Mouse (Mus musculus) hindbrain, embryonic 12.5 days (tissue): ENCODE data around the gene Polr1a. TPM values are rescaled to one million over a fixed set of nuclear protein-coding genes. Genes with fewer than 3 reads are reported as not detected.
"Not testable (repeated sequence)": the region's sequence is repeated elsewhere in the genome, so short reads cannot be mapped to it uniquely, and the experiment has no call there.

Source experiments
- ATAC-seq: fragments of 200-750 bp; cut with Nextera tagmentation; 2 replicates; pipeline ENCODE4 v1.8.0; 2017; ENCODE audit warnings: moderate TSS enrichment; ENCODE audit not compliant: low FRiP score
- H3K27ac ChIP-seq: fragments of 300-500 bp; sonication (generic); 2 replicates; pipeline ENCODE4 v1.5.1; 2016; ENCODE audit warnings: mild to moderate bottlenecking
- H3K27me3 ChIP-seq: fragments of 300-500 bp; sonication (generic); 2 replicates; pipeline ENCODE4 v1.6.1; 2016; ENCODE audit warnings: mild to moderate bottlenecking
- H3K36me3 ChIP-seq: fragments of 300-500 bp; sonication (generic); 2 replicates; pipeline ENCODE4 v1.6.1; 2016; ENCODE audit warnings: mild to moderate bottlenecking
- H3K4me1 ChIP-seq: fragments of 300-500 bp; sonication (generic); 2 replicates; pipeline ENCODE4 v1.6.1; 2016
- H3K4me2 ChIP-seq: fragments of 300-500 bp; sonication (generic); replicated peaks from 2 replicates; pipeline ENCODE4 v1.6.1; 2016; ENCODE audit warnings: mild to moderate bottlenecking
- H3K4me3 ChIP-seq: fragments of 300-500 bp; sonication (generic); 2 replicates; pipeline ENCODE4 v1.5.1; 2016; ENCODE audit warnings: mild to moderate bottlenecking
- H3K9ac ChIP-seq: fragments of 300-500 bp; sonication (generic); 2 replicates; pipeline ENCODE4 v1.6.1; 2016; ENCODE audit warnings: mild to moderate bottlenecking, moderate library complexity
- H3K9me3 ChIP-seq: fragments of 300-500 bp; sonication (generic); replicated peaks from 2 replicates; pipeline ENCODE4 v1.6.1; 2016; ENCODE audit warnings: mild to moderate bottlenecking
- WGBS: fragments of 180-500 bp; shearing (Covaris S2); methylation state at CpG from one replicate; pipeline ENCODE4 v1.1.7; 2016; 5-methylcytosine and 5-hydroxymethylcytosine counted together
- polyA plus RNA-seq: library from polyadenylated mRNA; unstranded; fragments of >200 nt; fragmentation: Nextera tagmentation; extraction: Ambion mirVana; gene quantifications from 2 replicates; pipeline ENCODE4 v1.2.1, GENCODE M21; 2016

Polr1a gene
- polyA plus RNA-seq, 1 experiment from 2014 or later: 32.5 TPM

DNA sequence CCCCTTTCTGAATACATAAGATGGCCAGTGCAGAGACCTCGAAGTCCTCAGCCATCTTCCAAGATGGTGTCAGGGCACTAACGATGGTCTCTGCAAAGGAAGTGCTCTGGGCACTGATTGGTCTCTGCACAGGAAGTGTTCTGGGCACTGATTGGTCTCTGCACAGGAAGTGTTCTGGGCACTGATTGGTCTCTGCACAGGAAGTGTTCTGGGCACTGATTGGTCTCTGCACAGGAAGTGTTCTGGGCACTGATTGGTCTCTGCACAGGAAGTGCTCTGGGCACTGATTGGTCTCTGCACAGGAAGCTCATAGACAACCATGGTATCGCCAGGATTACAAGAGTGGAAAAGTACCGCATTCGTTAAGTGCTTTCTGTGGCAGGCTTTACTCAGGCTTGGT, 16.4 kb downstream of the Polr1a start:
- H3K4me1 ChIP-seq, H3K27ac ChIP-seq, ATAC-seq, H3K4me2 ChIP-seq, H3K27me3 ChIP-seq, H3K4me3 ChIP-seq, H3K9me3 ChIP-seq, H3K9ac ChIP-seq: not testable (repeated sequence)
- peaks cover 67% of the 10 kb centered on the region for H3K36me3 ChIP-seq
- 93% methylated on average over 5 of the region's 5 CpGs for WGBS

DNA sequence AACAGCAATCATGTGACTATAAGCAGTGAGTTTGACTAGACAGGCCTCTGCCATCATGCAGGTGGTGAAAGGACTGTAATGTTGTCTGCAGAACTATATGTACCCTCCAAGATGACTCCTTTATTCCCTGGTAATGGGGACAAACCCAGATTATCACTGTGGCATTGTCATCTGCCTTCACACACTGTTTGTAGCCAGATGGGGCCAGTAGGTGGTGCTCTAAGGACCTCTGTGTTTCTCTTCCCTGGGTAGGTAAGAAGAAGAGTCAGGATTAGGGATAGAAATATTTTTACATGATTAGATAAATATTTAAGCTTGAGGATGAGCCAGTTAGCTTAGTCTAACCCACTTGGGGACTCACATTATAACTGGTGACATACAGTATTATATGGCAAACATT, 19.1 kb downstream of the Polr1a start:
- Histone ChIP-seq H3K27me3 (no peaks in the 10 kb centered on the region), H3K4me3 (no peak overlapping the region), H3K36me3 (peaks cover 70% of the 10 kb centered on the region), H3K9ac (no peak overlapping the region), H3K9me3 (no peaks in the 10 kb centered on the region), H3K4me2 (no peak overlapping the region), H3K4me1 (no peaks in the 10 kb centered on the region), H3K27ac (no peak overlapping the region)
- 0 out of 2 replicates have a peak, but pooled peaks have one; percentile 38 for ATAC-seq

DNA sequence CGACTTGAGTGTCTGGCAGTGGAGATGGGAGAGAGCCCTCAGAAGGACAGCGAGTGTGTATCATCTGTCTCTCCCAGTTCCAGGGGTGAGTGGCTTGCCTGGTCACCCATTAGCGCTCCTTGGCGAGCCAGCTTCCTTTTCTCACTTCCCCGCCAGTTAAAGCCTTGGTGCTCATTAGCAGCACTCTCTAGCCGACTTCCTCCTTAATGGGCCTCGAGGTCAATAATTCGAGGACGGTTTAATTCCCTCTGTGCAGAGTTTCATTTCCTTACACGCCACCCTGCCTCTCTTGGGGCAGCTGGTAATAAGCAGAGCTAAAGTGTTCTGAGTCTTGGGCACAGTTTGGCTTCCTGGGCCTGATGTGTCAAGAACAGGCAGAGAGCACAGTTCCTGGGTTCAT, 21.2 kb downstream of the Polr1a start:
- Histone ChIP-seq H3K4me1 (0 out of 2 replicates have a peak, but pooled peaks cover 4% of the 10 kb centered on the region), H3K4me2 (no peak overlapping the region), H3K27me3 (no peaks in the 10 kb centered on the region), H3K36me3 (peaks cover 73% of the 10 kb centered on the region), H3K9ac (no peak overlapping the region), H3K27ac (no peak overlapping the region), H3K9me3 (no peaks in the 10 kb centered on the region), H3K4me3 (no peak overlapping the region)
- no peak for ATAC-seq
- 91% methylated on average over 10 of the region's 10 CpGs for WGBS

DNA sequence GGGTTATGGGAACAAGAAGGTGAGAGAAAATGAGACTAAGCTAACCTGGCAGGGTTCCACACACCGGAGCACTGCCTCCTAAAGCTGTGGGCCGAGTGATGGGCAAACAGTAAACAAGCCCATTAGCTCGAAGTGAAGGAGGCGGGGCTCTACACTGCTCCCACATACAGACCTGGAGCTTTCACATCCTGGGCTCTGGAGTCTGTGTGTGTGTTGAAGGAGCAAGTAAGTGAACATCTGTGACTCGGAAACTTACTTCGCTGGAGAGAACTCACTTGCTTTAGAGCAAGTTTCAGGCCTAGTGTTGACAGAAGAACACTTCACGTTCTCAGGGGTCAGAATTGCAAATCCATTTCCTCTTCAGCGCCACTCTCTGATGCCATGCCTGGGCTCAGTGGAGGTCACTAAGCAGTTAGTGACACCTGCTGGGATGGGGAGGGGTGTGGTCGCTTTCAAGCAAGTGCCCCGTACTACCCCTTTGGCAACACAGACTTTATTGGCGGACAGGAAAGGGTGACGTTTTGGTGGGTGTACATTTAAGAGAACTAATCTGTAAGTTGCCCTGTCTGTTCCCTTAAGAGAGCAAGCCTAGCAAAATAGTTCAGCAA, 22.1 kb downstream of the Polr1a start:
- 0 out of 2 replicates have a peak, but pooled peaks cover 4% of the 10 kb centered on the region for H3K4me1 ChIP-seq
- peaks cover 69% of the 10 kb centered on the region for H3K36me3 ChIP-seq
- H3K27ac ChIP-seq: no peak overlapping the region
- H3K9ac ChIP-seq: no peak overlapping the region
- H3K27me3 ChIP-seq: no peaks in the 10 kb centered on the region
- 89% methylated on average over 12 of the region's 12 CpGs for WGBS
- ATAC-seq: no peak
- H3K9me3 ChIP-seq: no peaks in the 10 kb centered on the region
- no peak overlapping the region for H3K4me2 ChIP-seq
- no peak overlapping the region for H3K4me3 ChIP-seq

DNA sequence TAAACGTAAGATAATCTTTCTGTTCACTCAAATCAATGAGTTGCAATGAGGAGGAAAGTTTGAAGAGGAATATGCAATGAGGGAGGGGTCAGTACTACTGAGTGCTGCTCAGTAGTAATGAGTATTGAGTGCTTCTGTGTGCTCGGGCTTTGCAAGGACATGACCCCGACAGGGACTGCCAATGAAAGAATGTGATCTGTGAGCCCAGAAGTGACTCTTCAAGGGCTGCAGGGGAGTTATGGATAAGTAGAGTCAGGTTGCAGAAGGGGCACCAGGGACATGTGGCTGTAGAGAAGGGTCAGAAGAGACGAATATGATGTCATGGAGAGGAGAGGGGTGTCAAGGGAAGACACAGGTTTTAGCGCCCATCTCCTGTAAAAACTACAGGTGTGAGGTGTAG, 23.5 kb downstream of the Polr1a start:
- Histone ChIP-seq H3K9me3 (no peaks in the 10 kb centered on the region), H3K36me3 (peaks cover 71% of the 10 kb centered on the region), H3K4me1 (0 out of 2 replicates have a peak, but pooled peaks cover 4% of the 10 kb centered on the region), H3K4me3 (no peak overlapping the region), H3K9ac (no peak overlapping the region), H3K27me3 (no peaks in the 10 kb centered on the region), H3K4me2 (no peak overlapping the region), H3K27ac (no peak overlapping the region)
- WGBS: 83% methylated on average over 5 of the region's 5 CpGs
- ATAC-seq: no peak

DNA sequence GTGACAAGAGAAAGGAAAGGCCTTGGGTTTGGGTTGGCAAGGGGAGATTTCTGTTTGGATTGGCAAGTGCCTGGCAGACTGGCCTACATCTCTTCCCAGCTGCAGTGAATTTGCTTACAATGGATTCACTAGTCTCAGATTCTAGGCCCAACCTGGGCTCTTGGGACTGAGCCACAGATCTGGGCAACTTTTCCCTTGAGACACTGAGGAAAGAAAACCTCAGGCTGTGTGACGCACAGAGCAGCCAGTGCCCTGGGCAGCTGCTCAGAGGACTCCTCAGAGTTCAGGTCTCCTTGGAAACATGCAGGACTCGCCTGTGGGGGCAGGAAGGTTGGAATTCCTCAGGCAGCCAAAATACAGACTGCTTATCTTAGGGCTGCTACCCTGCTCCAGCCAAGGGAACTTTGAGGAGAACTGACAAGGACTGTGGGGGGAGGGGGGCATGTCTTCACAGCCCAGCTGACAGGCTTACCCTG, 25.3 kb downstream of the Polr1a start:
- 0 out of 2 replicates have a peak, but pooled peaks cover 4% of the 10 kb centered on the region for H3K4me1 ChIP-seq
- WGBS: 49% methylated on average over 2 of the region's 2 CpGs
- H3K9me3 ChIP-seq: no peaks in the 10 kb centered on the region
- H3K27me3 ChIP-seq: no peaks in the 10 kb centered on the region
- H3K9ac ChIP-seq: no peak overlapping the region
- ATAC-seq: no peak
- no peak overlapping the region for H3K4me2 ChIP-seq
- no peak overlapping the region for H3K4me3 ChIP-seq
- peak overlapping the region; percentile 30; the same call in 1 of the 2 replicates for H3K27ac ChIP-seq
- H3K36me3 ChIP-seq: peaks cover 79% of the 10 kb centered on the region

DNA sequence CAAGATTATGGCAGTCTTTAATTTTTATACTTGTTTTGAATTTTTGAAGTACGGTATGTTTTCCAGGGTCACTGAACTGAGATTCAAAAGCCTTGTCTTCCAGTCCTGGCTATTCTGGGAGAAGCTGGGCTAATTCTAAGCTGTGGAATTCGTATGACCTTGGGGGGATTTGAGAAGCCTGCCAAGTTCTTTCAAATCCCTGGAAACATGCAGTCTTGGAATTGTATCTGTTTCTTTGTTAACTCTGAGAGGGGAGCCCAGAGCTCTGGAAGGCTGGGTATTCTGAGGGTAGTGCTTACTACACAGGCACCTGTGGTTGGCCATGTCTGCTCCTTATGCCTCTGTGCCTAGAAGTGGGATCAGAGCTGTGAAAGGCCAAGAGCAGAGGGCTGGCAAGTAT, 26.9 kb downstream of the Polr1a start:
- 88% methylated on average over 2 of the region's 2 CpGs for WGBS
- Histone ChIP-seq H3K27me3 (no peaks in the 10 kb centered on the region), H3K4me1 (0 out of 2 replicates have a peak, but pooled peaks cover 4% of the 10 kb centered on the region), H3K4me2 (no peak overlapping the region), H3K4me3 (no peak overlapping the region), H3K9ac (no peak overlapping the region), H3K9me3 (no peaks in the 10 kb centered on the region), H3K27ac (no peak overlapping the region), H3K36me3 (peaks cover 72% of the 10 kb centered on the region)
- no peak for ATAC-seq

DNA sequence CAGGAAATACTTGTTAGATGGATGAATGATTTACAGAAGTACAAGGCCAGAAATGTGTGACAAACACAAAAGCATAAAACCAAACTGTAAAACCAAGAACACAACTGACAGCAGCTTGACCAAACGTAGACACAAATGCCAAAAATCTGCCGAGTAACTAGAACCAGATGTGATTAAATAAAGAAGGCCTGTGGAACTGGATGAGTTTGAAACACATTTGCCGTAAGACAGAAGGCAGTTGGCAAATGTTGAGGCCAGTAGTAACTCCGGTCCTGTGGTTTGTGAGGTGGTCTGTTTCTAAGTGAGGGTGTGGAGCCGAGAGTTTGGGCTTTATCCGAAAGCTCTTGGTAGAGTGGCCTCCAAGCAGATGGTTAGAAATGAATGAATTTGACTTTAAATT, 32.1 kb downstream of the Polr1a start:
- Histone ChIP-seq H3K9me3 (no peaks in the 10 kb centered on the region), H3K27me3 (no peaks in the 10 kb centered on the region), H3K27ac (no peak overlapping the region), H3K4me2 (no peak overlapping the region), H3K36me3 (peaks cover 62% of the 10 kb centered on the region), H3K4me3 (no peak overlapping the region), H3K9ac (no peak overlapping the region), H3K4me1 (no peaks in the 10 kb centered on the region)
- WGBS: 79% methylated on average over 6 of the region's 6 CpGs
- ATAC-seq: no peak

DNA sequence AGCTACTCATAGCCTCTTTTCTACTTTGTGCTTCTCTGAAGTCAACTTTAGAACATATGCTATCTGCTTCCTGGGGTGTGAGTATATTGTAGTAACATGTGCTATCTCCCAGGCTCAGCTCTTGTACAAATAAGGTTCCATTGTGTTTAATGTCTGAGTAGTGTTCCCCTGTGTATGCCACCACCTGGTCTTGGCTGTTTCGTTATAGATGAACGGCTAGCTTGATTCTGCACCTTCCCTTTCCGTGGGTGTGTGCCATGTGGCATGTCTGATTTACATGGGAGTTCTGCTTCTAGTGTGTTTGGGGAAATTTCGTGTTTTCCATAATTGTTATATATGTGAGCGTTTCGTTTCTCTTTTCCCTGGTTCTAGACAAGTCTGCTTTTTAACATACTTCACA, 36.2 kb downstream of the Polr1a start:
- no peaks in the 10 kb centered on the region for H3K9me3 ChIP-seq
- H3K27me3 ChIP-seq: no peaks in the 10 kb centered on the region
- WGBS: 91% methylated on average over 6 of the region's 6 CpGs
- H3K27ac ChIP-seq: no peak overlapping the region
- no peak overlapping the region for H3K4me2 ChIP-seq
- no peak overlapping the region for H3K9ac ChIP-seq
- H3K4me3 ChIP-seq: no peak overlapping the region
- peaks cover 58% of the 10 kb centered on the region for H3K36me3 ChIP-seq
- no peak for ATAC-seq
- H3K4me1 ChIP-seq: no peaks in the 10 kb centered on the region

DNA sequence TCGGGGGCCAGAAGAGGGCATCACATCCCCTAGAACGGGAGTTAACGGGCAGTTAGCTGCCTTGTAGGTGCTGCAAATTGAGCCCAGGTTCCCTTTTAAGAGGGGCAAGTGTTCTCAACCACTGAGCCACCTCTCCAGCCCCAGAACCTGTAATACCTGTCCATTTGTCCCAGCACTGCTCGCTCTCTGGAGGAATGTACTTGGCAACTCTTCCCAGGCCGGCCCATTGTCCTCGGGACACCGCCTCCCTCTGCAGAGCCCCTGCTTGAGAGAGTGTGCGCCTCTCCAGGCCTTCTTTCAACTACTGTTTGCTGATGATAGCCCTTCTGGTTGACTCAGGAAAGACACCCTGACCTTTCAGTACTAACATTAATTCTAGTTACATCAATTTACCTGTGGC, 37.3 kb downstream of the Polr1a start:
- Histone ChIP-seq H3K27me3 (no peaks in the 10 kb centered on the region), H3K4me3 (no peak overlapping the region), H3K4me1 (no peaks in the 10 kb centered on the region), H3K36me3 (peaks cover 59% of the 10 kb centered on the region), H3K9me3 (no peaks in the 10 kb centered on the region), H3K27ac (no peak overlapping the region), H3K4me2 (no peak overlapping the region), H3K9ac (no peak overlapping the region)
- ATAC-seq: no peak
- 94% methylated on average over 8 of the region's 8 CpGs for WGBS

DNA sequence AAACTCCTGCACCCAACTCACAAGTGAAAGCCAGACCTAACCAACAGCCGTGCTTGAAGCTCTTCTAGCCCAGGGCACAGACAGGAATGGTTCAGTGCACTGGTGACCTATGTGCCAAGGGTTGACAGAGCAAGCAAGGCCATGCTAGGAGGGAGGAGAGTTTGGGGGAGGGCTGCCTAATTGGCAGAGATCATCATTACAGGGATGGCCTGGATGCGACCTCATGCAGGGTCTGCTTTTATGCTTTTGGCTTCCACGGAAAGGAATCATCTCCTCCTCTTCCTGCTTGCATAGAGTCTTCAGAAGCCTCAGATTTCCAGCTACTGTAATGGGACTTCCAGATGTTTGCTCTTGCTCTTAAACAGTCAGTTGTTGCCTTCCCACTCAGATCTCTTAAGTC, 40.9 kb downstream of the Polr1a start:
- no peak overlapping the region for H3K4me2 ChIP-seq
- H3K4me3 ChIP-seq: no peak overlapping the region
- no peak for ATAC-seq
- no peaks in the 10 kb centered on the region for H3K27me3 ChIP-seq
- H3K36me3 ChIP-seq: peaks cover 73% of the 10 kb centered on the region
- 88% methylated on average over 3 of the region's 3 CpGs for WGBS
- no peak overlapping the region for H3K9ac ChIP-seq
- H3K4me1 ChIP-seq: no peaks in the 10 kb centered on the region
- no peaks in the 10 kb centered on the region for H3K9me3 ChIP-seq
- H3K27ac ChIP-seq: no peak overlapping the region

DNA sequence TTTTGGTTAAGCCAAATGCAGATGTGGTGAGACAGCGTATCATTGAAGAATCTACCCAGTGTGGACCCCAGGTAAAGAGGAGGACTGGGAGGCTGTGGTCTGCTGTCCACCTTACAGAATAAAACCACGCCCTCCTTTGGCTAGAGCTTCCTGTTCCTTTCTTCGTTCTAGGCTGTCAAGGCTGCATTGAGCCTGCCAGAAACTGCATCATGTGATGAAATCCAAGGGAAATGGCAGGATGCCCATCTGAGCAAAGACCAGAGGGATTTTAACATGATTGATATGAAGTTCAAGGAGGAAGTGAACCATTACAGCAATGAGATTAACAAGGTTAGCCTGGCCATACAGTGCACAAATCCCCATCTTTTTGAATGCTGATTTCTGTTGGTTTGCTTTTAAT, 41.7 kb downstream of the Polr1a start:
- Histone ChIP-seq H3K4me1 (no peaks in the 10 kb centered on the region), H3K4me2 (no peak overlapping the region), H3K9me3 (no peaks in the 10 kb centered on the region), H3K36me3 (peaks cover 67% of the 10 kb centered on the region), H3K27me3 (no peaks in the 10 kb centered on the region), H3K4me3 (no peak overlapping the region), H3K27ac (no peak overlapping the region), H3K9ac (no peak overlapping the region)
- no peak for ATAC-seq
- WGBS: 94% methylated on average over 3 of the region's 3 CpGs

DNA sequence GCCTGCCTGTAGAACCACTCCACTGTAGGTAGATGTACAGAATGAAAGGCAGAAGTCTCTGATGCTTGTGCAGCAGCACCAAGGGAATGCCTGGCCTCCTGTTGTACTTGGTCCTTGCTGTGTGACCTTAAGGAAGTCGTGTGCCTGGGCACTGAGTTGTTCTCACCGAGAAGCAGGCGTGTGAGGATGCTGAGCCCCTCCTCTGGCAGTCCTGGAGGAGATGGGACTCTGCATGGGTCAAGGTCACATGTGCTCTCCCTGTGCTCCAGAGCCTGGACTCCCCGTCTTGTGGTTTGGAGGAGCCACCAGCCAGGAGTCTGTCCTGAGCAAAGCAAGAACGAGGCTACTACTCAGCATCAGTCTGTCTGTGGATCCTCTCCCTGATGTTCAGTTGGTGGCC, 42.3 kb downstream of the Polr1a start:
- 81% methylated on average over 5 of the region's 5 CpGs for WGBS
- peaks cover 63% of the 10 kb centered on the region for H3K36me3 ChIP-seq

More for the DNA sequence above, 42.3 kb downstream of the Polr1a start:
- no peaks in the 10 kb centered on the region for H3K9me3 ChIP-seq
- no peaks in the 10 kb centered on the region for H3K4me1 ChIP-seq
- no peak overlapping the region for H3K4me2 ChIP-seq
- ATAC-seq: no peak
- H3K9ac ChIP-seq: no peak overlapping the region
- H3K27ac ChIP-seq: no peak overlapping the region
- no peaks in the 10 kb centered on the region for H3K27me3 ChIP-seq
- no peak overlapping the region for H3K4me3 ChIP-seq
